Mouse (Mus musculus) MEL (cell line): ENCODE data around the gene Isy1. TPM values are rescaled to one million over a fixed set of nuclear protein-coding genes. Genes with fewer than 3 reads are reported as not detected.

Experiments
- DNase-seq: peaks from one replicate; pipeline ENCODE4 v3.0.0; 2011; ENCODE audit warnings: low read depth, low spot score
- H3K27ac ChIP-seq: 2 replicates; pipeline ENCODE4 v1.5.1; 2012; ENCODE audit warnings: low read depth, mild to moderate bottlenecking, control low read depth, low read length, moderate library complexity; ENCODE audit not compliant: control insufficient read depth
- H3K27me3 ChIP-seq, 2 experiments: fragments of 150-350 bp in 1 of 2; sonication (generic) in 1 of 2; 2 replicates each; pipeline ENCODE4 v1.6.1; 2012; ENCODE audit warnings: low read length in 2 of 2, mild to moderate bottlenecking in 2 of 2, improper control_type of control experiment in 1 of 2, moderate library complexity in 1 of 2; ENCODE audit not compliant: insufficient read depth in 2 of 2, control insufficient read depth in 1 of 2
- H3K36me3 ChIP-seq, 2 experiments: 2 replicates each; pipeline ENCODE4 v1.6.1; 2012 to 2014; ENCODE audit warnings: low read length in 2 of 2, improper control_type of control experiment in 1 of 2, inconsistent platforms in 1 of 2, mild to moderate bottlenecking in 1 of 2; ENCODE audit not compliant: insufficient read depth in 2 of 2, control insufficient read depth in 1 of 2
- H3K4me1 ChIP-seq, 2 experiments: fragments of 150-350 bp in 1 of 2; sonication (generic) in 1 of 2; 2 replicates each; pipeline ENCODE4 v1.6.1; 2012; ENCODE audit warnings: low read length in 2 of 2, improper control_type of control experiment in 1 of 2, mild to moderate bottlenecking in 1 of 2; ENCODE audit not compliant: insufficient read depth in 2 of 2, control insufficient read depth in 1 of 2
- H3K4me3 ChIP-seq, 2 experiments: fragments of 150-350 bp in 1 of 2; sonication (generic) in 1 of 2; 2 replicates each; pipeline ENCODE4 v1.5.1; 2012; ENCODE audit warnings: low read depth in 2 of 2, low read length in 2 of 2, mild to moderate bottlenecking in 2 of 2, moderate library complexity in 2 of 2, control low read depth in 1 of 2, improper control_type of control experiment in 1 of 2; ENCODE audit not compliant: control insufficient read depth in 1 of 2, insufficient read depth in 1 of 2
- H3K79me2 ChIP-seq: 2 replicates; pipeline ENCODE4 v1.6.1; 2012; ENCODE audit warnings: mild to moderate bottlenecking, low read length, moderate library complexity; ENCODE audit not compliant: control insufficient read depth, poor library complexity, insufficient read depth
- H3K9ac ChIP-seq: 2 replicates; pipeline ENCODE4 v1.6.1; 2012; ENCODE audit warnings: low read depth, mild to moderate bottlenecking, control low read depth, low read length, moderate library complexity; ENCODE audit not compliant: control insufficient read depth, poor library complexity, severe bottlenecking
- H3K9me3 ChIP-seq: fragments of 150-350 bp; sonication (generic); replicated peaks from 2 replicates; pipeline ENCODE4 v1.6.1; 2012; ENCODE audit warnings: mild to moderate bottlenecking, low read length, improper control_type of control experiment, moderate library complexity; ENCODE audit not compliant: insufficient read depth
- CTCF ChIP-seq, 3 experiments: IDR thresholded peaks in 2 of 3; conservative IDR thresholded peaks in 1 of 3; 2 replicates each; pipeline ENCODE4 v1.5.1; 2011 to 2012; ENCODE audit warnings: low read length in 3 of 3, low read depth in 2 of 3, mild to moderate bottlenecking in 2 of 3, improper control_type of control experiment in 1 of 3, inconsistent platforms in 1 of 3, mixed read lengths in 1 of 3, moderate library complexity in 1 of 3; ENCODE audit not compliant: control insufficient read depth in 1 of 3, insufficient read depth in 1 of 3, poor library complexity in 1 of 3, severe bottlenecking in 1 of 3
- E2F4 ChIP-seq: IDR thresholded peaks from 2 replicates; pipeline ENCODE4 v1.6.1; 2011; ENCODE audit warnings: low read depth, low read length, improper control_type of control experiment, borderline replicate concordance
- EP300 ChIP-seq, 2 experiments: IDR thresholded peaks; 2 replicates each; pipeline ENCODE4 v1.6.1; 2011; ENCODE audit warnings: improper control_type of control experiment in 2 of 2, low read length in 2 of 2, low read depth in 1 of 2, mild to moderate bottlenecking in 1 of 2
- GABPA ChIP-seq: IDR thresholded peaks from 2 replicates; pipeline ENCODE4 v1.6.1; 2012; ENCODE audit warnings: low read depth, mild to moderate bottlenecking, inconsistent platforms, low read length, improper control_type of control experiment, moderate library complexity
- GATA1 ChIP-seq: IDR thresholded peaks from 2 replicates; pipeline ENCODE4 v1.6.1; 2011; ENCODE audit warnings: low read depth, low read length, improper control_type of control experiment
- MAFK ChIP-seq: IDR thresholded peaks from 2 replicates; pipeline ENCODE4 v1.6.1; 2011; ENCODE audit warnings: low read depth, mild to moderate bottlenecking, low read length, improper control_type of control experiment, borderline replicate concordance
- MAZ ChIP-seq: IDR thresholded peaks from 2 replicates; pipeline ENCODE4 v1.6.1; 2012; ENCODE audit warnings: low read depth, mild to moderate bottlenecking, inconsistent platforms, low read length, improper control_type of control experiment
- MEF2A ChIP-seq: IDR thresholded peaks from 2 replicates; pipeline ENCODE4 v1.6.1; 2014; ENCODE audit warnings: low read depth, mild to moderate bottlenecking, inconsistent platforms, low read length, improper control_type of control experiment; ENCODE audit not compliant: poor library complexity, insufficient replicate concordance, severe bottlenecking; ENCODE audit errors: extremely low read depth
- MYB ChIP-seq: IDR thresholded peaks from 2 replicates; pipeline ENCODE4 v1.6.1; 2011; ENCODE audit warnings: mild to moderate bottlenecking, low read depth, low read length, improper control_type of control experiment
- NELFE ChIP-seq: IDR thresholded peaks from 2 replicates; pipeline ENCODE4 v1.6.1; 2011; ENCODE audit warnings: low read depth, low read length, improper control_type of control experiment
- NRF1 ChIP-seq: IDR thresholded peaks from 2 replicates; pipeline ENCODE4 v1.6.1; 2014; ENCODE audit warnings: low read depth, mild to moderate bottlenecking, inconsistent platforms, low read length, improper control_type of control experiment, moderate library complexity; ENCODE audit not compliant: poor library complexity, insufficient read depth, severe bottlenecking
- POLR2A ChIP-seq, 2 experiments: IDR thresholded peaks; 2 replicates each; pipeline ENCODE4 v1.6.1; 2011 to 2012; ENCODE audit warnings: low read length in 2 of 2, mild to moderate bottlenecking in 2 of 2, control low read depth in 1 of 2, improper control_type of control experiment in 1 of 2, low read depth in 1 of 2, moderate library complexity in 1 of 2; ENCODE audit not compliant: control insufficient read depth in 1 of 2, insufficient read depth in 1 of 2, poor library complexity in 1 of 2
- POLR2AphosphoS5 ChIP-seq: IDR thresholded peaks from 2 replicates; pipeline ENCODE4 v1.6.1; 2012; ENCODE audit warnings: low read depth, borderline replicate concordance, mild to moderate bottlenecking, inconsistent platforms, low read length, moderate library complexity, mixed read lengths
- RAD21 ChIP-seq: IDR thresholded peaks from 2 replicates; pipeline ENCODE4 v1.6.1; 2011; ENCODE audit warnings: mild to moderate bottlenecking, low read depth, low read length, improper control_type of control experiment
- TBP ChIP-seq: IDR thresholded peaks from 2 replicates; pipeline ENCODE4 v1.8.0; 2011; ENCODE audit warnings: low read depth, low read length, improper control_type of control experiment
- UBTF ChIP-seq: IDR thresholded peaks from 2 replicates; pipeline ENCODE4 v1.6.1; 2012; ENCODE audit warnings: low read depth, mild to moderate bottlenecking, inconsistent platforms, low read length, improper control_type of control experiment, moderate library complexity, borderline replicate concordance; ENCODE audit not compliant: insufficient read depth
- USF2 ChIP-seq, 2 experiments: IDR thresholded peaks; 2 replicates each; pipeline ENCODE4 v1.6.1; 2011 to 2012; ENCODE audit warnings: improper control_type of control experiment in 2 of 2, low read length in 2 of 2, borderline replicate concordance in 1 of 2, inconsistent platforms in 1 of 2, low read depth in 1 of 2, mild to moderate bottlenecking in 1 of 2; ENCODE audit not compliant: insufficient read depth in 1 of 2
- ZKSCAN1 ChIP-seq: IDR thresholded peaks from 2 replicates; pipeline ENCODE4 v1.6.1; 2012; ENCODE audit warnings: low read depth, mild to moderate bottlenecking, inconsistent platforms, low read length, improper control_type of control experiment, moderate library complexity
- polyA plus RNA-seq, 2 experiments: library from polyadenylated mRNA; stranded (reverse) in 1 of 2; unstranded in 1 of 2; fragments of >175 nt in 1 of 2; fragments of >200 nt in 1 of 2; gene quantifications; 2 replicates each; pipeline versions ENCODE4 v1.2.1 to v1.2.4; 2012; ENCODE audit warnings: low replicate concordance in 2 of 2, low read depth in 1 of 2; ENCODE audit not compliant: insufficient read length in 2 of 2, insufficient read depth in 1 of 2, missing spikeins in 1 of 2
- total RNA-seq: library from RNA; depleted of rRNA; stranded (reverse); fragments of 300-350 nt; gene quantifications from 2 replicates; pipeline ENCODE4 v1.2.3, GENCODE M21; 2012

Gene Isy1
- total and polyA plus RNA-seq, 3 experiments: 64.5 to 115 TPM; not detected in 1

DNA sequence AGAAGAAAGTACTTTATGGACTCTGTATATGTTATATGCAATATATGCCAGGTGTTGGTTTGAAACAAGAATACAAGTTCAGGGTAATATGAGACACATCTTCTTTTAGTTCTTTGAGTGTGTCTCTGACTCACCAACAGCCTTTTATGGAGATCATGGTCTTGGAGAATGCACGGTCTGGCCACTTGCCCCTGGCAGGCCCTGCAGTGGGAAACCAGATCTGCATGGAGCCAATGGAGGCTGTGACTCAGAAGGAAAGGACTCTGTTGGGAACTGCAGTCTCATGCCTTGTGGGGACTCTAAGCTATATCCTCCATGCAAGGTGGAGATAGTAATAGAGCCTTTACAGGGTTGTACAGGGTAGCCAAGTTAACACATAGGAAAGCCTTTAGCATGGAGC is 36.5 kb upstream of the Isy1 start:
- TF ChIP-seq MEF2A (no peak), USF2 (IDR thresholded peaks at IDR 0.05; ENCODE audit: borderline replicate concordance in 1 of 2, insufficient read depth in 1 of 2, low read depth in 1 of 2, low read length in 2 of 2) (no peak), POLR2AphosphoS5 (no peak), MAFK (no peak), TBP (no peak), E2F4 (no peak), UBTF (no peak), EP300 (IDR thresholded peaks at IDR 0.05; ENCODE audit: low read depth in 1 of 2, low read length in 2 of 2) (no peak), RAD21 (no peak), POLR2A (IDR thresholded peaks at IDR 0.05; ENCODE audit: control insufficient read depth in 1 of 2, insufficient read depth in 1 of 2, low read depth in 1 of 2, low read length in 2 of 2, poor library complexity in 1 of 2) (no peak), MAZ (no peak), NELFE (no peak), GATA1 (no peak), ZKSCAN1 (no peak), GABPA (no peak), MYB (no peak)
- H3K27ac ChIP-seq: no peak overlapping the region
- H3K36me3 ChIP-seq: no peaks in the 10 kb centered on the region
- no peak overlapping the region for H3K9ac ChIP-seq
- no peak for DNase-seq
- H3K27me3 ChIP-seq: no peaks in the 10 kb centered on the region; a peak in 1 of 4 replicates
- peaks cover 3 to 7% of the 10 kb centered on the region in 2 experiments; a peak in 3 of 4 replicates for H3K4me1 ChIP-seq
- H3K4me3 ChIP-seq: no peak overlapping the region
- H3K79me2 ChIP-seq: no peaks in the 10 kb centered on the region
- H3K9me3 ChIP-seq: no peaks in the 10 kb centered on the region

DNA sequence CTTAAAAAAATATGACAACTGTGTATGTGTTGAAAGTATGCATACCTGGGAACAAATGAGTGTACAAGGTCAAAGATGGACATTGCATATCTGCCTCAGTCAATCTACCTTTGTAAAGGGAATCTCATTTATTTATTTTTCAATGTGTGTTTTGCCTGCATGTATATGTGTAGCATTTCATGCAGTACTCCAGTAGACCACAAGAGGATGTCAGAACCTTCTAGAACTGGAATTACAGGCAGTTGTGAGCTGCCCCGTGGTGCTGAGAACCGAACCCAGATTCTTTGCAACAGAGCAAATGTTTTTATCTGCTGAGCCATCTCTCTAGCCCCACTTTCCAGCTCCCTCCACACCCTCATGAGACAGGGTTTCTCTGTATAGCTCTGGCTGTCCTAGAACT is 35.4 kb upstream of the Isy1 start:
- Histone ChIP-seq H3K4me3 (no peak overlapping the region), H3K27me3 (no peaks in the 10 kb centered on the region; a peak in 1 of 4 replicates), H3K79me2 (no peaks in the 10 kb centered on the region), H3K9ac (no peak overlapping the region), H3K4me1 (peaks cover 0 to 8% of the 10 kb centered on the region in 2 experiments; a peak in 3 of 4 replicates), H3K27ac (no peak overlapping the region), H3K36me3 (peaks cover 0 to 8% of the 10 kb centered on the region in 2 experiments; a peak in 2 of 4 replicates), H3K9me3 (no peaks in the 10 kb centered on the region)
- TF ChIP-seq CTCF (IDR thresholded peaks at IDR 0.05 in 2 of 3, conservative IDR thresholded peaks at IDR 0.05 in 1 of 3; ENCODE audit: control insufficient read depth in 1 of 3, insufficient read depth in 1 of 3, low read depth in 2 of 3, low read length in 3 of 3, poor library complexity in 1 of 3, severe bottlenecking in 1 of 3) (peak in 2 of 3 experiments; percentile 26 to 52; a peak in 3 of 6 replicates), NRF1 (no peak)
- no peak for DNase-seq
